21 mouse cellular contexts compared by ENCODE assay signal in genomic region chr7:130757326-130757865, GRCm38 (mm10). TPM values are rescaled to one million over a fixed set of nuclear protein-coding genes. Genes with fewer than 3 reads are reported as not detected.
DNase-seq lines count a peak whose midpoint lies in the region; ATAC-seq lines count a peak whose summit lies in the region.
"Had no signal": no experiment of that assay in that cellular context is flagged by ENCODE, and none has a peak within 500 bp of the region (broad histone marks: within the 10 kb centered on the region; RNA-seq: fewer than 3 reads in every experiment).

No protein-coding gene starts in this region.

- peaks cover 28% of the 10 kb centered on the region for H3K36me3 ChIP-seq in heart, embryonic 16.5 days (ENCODE audit: control insufficient read depth, insufficient read depth)
- peaks cover 70% of the 10 kb centered on the region for H3K36me3 ChIP-seq in kidney, embryonic 15.5 days
- peaks cover 10% of the 10 kb centered on the region; the same call in 1 of the 2 replicates for H3K36me3 ChIP-seq in midbrain, embryonic 11.5 days (ENCODE audit: control insufficient read depth, insufficient read depth, low read length)
- H3K36me3 ChIP-seq: liver, embryonic 13.5 days had no signal

- WGBS in heart, embryonic 16.5 days, result 75% methylated on average over 11 of the region's 11 CpGs
- WGBS in kidney, embryonic 15.5 days, result 81% methylated on average over 11 of the region's 11 CpGs
- 85% methylated on average over 11 of the region's 11 CpGs for WGBS in midbrain, embryonic 11.5 days

- ATAC-seq in heart, embryonic 16.5 days (replicated peaks; ENCODE audit: extremely low read depth, insufficient read depth, low FRiP score), result no peak
- ATAC-seq in kidney, embryonic 15.5 days (replicated peaks; ENCODE audit: low FRiP score), result no peak; the same call in 1 of the 2 replicates
- no peak for ATAC-seq in midbrain, embryonic 11.5 days (ENCODE audit: low FRiP score)
- ATAC-seq: forebrain, embryonic 16.5 days; midbrain, embryonic 13.5 days had no signal

- peak overlapping the region; percentile 34; the same call in 1 of the 2 replicates for H3K27ac ChIP-seq in heart, embryonic 16.5 days (ENCODE audit: low read length)
- 0 out of 2 replicates have a peak overlapping the region, but pooled peaks have one; percentile 72 for H3K27ac ChIP-seq in kidney, embryonic 15.5 days
- no peak overlapping the region for H3K27ac ChIP-seq in midbrain, embryonic 11.5 days (ENCODE audit: low read depth, low read length)
- H3K27ac ChIP-seq: embryonic facial prominence, embryonic 15.5 days; left cerebral cortex, adult 2 months; liver, embryonic 13.5 days; midbrain, embryonic 13.5 days had no signal

- H3K4me2 ChIP-seq in heart, embryonic 16.5 days (ENCODE audit: low read depth, low read length), result no peak overlapping the region
- H3K4me2 ChIP-seq in kidney, embryonic 15.5 days, result no peak overlapping the region
- H3K4me2 ChIP-seq in midbrain, embryonic 11.5 days, result no peak overlapping the region
- H3K4me2 ChIP-seq: embryonic facial prominence, embryonic 15.5 days; heart, embryonic 12.5 days; liver, embryonic 13.5 days; lung, embryonic 14.5 days; midbrain, embryonic 13.5 days had no signal

- no peaks in the 10 kb centered on the region for H3K27me3 ChIP-seq in heart, embryonic 16.5 days (ENCODE audit: control insufficient read depth, insufficient read depth, low read length)
- H3K27me3 ChIP-seq in kidney, embryonic 15.5 days, result no peaks in the 10 kb centered on the region
- no peaks in the 10 kb centered on the region for H3K27me3 ChIP-seq in midbrain, embryonic 11.5 days (ENCODE audit: control insufficient read depth, insufficient read depth, low read length)
- H3K27me3 ChIP-seq: embryonic facial prominence, embryonic 15.5 days; heart, embryonic 12.5 days; liver, embryonic 13.5 days; midbrain, embryonic 13.5 days had no signal

- no peaks in the 10 kb centered on the region for H3K9me3 ChIP-seq in heart, embryonic 16.5 days (replicated peaks; ENCODE audit: control insufficient read depth, low read length)
- H3K9me3 ChIP-seq in kidney, embryonic 15.5 days (replicated peaks), result no peaks in the 10 kb centered on the region
- no peaks in the 10 kb centered on the region for H3K9me3 ChIP-seq in midbrain, embryonic 11.5 days (ENCODE audit: control insufficient read depth, low read length)
- H3K9me3 ChIP-seq: embryonic facial prominence, embryonic 15.5 days; heart, embryonic 12.5 days; liver, embryonic 13.5 days; midbrain, embryonic 13.5 days had no signal

- peaks cover 22% of the 10 kb centered on the region for H3K4me1 ChIP-seq in heart, embryonic 16.5 days (ENCODE audit: control insufficient read depth, insufficient read depth, low read length)
- peaks cover 25% of the 10 kb centered on the region for H3K4me1 ChIP-seq in kidney, embryonic 15.5 days
- peaks cover under 1% of the 10 kb centered on the region; the same call in 1 of the 2 replicates for H3K4me1 ChIP-seq in midbrain, embryonic 11.5 days (ENCODE audit: control insufficient read depth, insufficient read depth, low read length)
- H3K4me1 ChIP-seq: liver, embryonic 13.5 days had no signal

- peak; percentile 16 for DNase-seq in adrenal gland, postnatal 14 days
- no peak for DNase-seq in adrenal gland, postnatal 4 days (ENCODE audit: low spot score in 2 of 2)
- DNase-seq in heart, adult 9 months (ENCODE audit: low spot score in 2 of 2), result no peak
- DNase-seq in kidney, adult 18-20 months, result no peak
- peak; percentile 27 for DNase-seq in ZHBTc4 (ENCODE audit: low read depth, low spot score)
- DNase-seq in midbrain, embryonic 11.5 days (ENCODE audit: low spot score, missing footprints), result no peak
- DNase-seq: adrenal gland, postnatal 25 days; cerebellum, adult 9-10 months; gastrocnemius, postnatal 14 days; liver, embryonic 13.5 days; lung, embryonic 14.5 days; thymus, adult 18-20 months; thymus, postnatal 36 days had no signal

- no peak overlapping the region for H3K9ac ChIP-seq in heart, embryonic 16.5 days (ENCODE audit: low read length)
- no peak overlapping the region for H3K9ac ChIP-seq in kidney, embryonic 15.5 days
- no peak overlapping the region for H3K9ac ChIP-seq in midbrain, embryonic 11.5 days (ENCODE audit: low read length)
- H3K9ac ChIP-seq: embryonic facial prominence, embryonic 15.5 days; heart, embryonic 12.5 days; liver, embryonic 13.5 days; lung, embryonic 14.5 days; midbrain, embryonic 13.5 days had no signal

- no peak overlapping the region for H3K4me3 ChIP-seq in heart, embryonic 16.5 days (ENCODE audit: low read length)
- H3K4me3 ChIP-seq in kidney, embryonic 15.5 days (replicated peaks), result no peak overlapping the region
- no peak overlapping the region for H3K4me3 ChIP-seq in midbrain, embryonic 11.5 days (ENCODE audit: low read depth, low read length)
- H3K4me3 ChIP-seq: embryonic facial prominence, embryonic 15.5 days; heart, embryonic 12.5 days; left cerebral cortex, adult 2 months; liver, embryonic 13.5 days; midbrain, embryonic 13.5 days had no signal

RNA-seq across cellular contexts. Expression of gene Btbd16, which starts 16.5 kb away (rescaled TPM):
- not detected in 2 replicates for total RNA-seq in adrenal gland, postnatal 14 days (2021)
- total RNA-seq in adrenal gland, postnatal 4 days (2021), result under 1 TPM; 0.11 to 0.36 TPM
- polyA plus RNA-seq in heart, embryonic 16.5 days (2015; fragmentation: Nextera tagmentation; extraction: Ambion mirVana), result 0.08 and 0.17 TPM in 2 replicates
- not detected in 2 replicates for polyA plus RNA-seq in kidney, embryonic 15.5 days (2015; fragmentation: Nextera tagmentation; extraction: Ambion mirVana)
- polyA plus RNA-seq in midbrain, embryonic 11.5 days (2014; fragmentation: Nextera tagmentation; extraction: Ambion mirVana), result not detected in 2 replicates
- total RNA-seq: adrenal gland, postnatal 25 days had no signal
- polyA plus RNA-seq: embryonic facial prominence, embryonic 15.5 days; forebrain, embryonic 16.5 days; hindbrain, embryonic 11.5 days; liver, embryonic 13.5 days; lung, embryonic 14.5 days; midbrain, embryonic 13.5 days had no signal

Comparison
In these comparisons a context has a peak if more than half of its experiments do, and no peak if none do; other contexts are left out.
1. DNase-seq: peak in adrenal gland, postnatal 14 days (single experiment) and ZHBTc4 (single experiment); none in adrenal gland, postnatal 4 days (0 of 2), heart, adult 9 months (0 of 2), kidney, adult 18-20 months (single experiment) and midbrain, embryonic 11.5 days (single experiment).